Mouse (Mus musculus): ENCODE data around the gene Stab1. TPM values are rescaled to one million over a fixed set of nuclear protein-coding genes. Genes with fewer than 3 reads are reported as not detected.

Gene Stab1
- polyA plus RNA-seq, 1 experiment from 2014 or later, result 13.0 TPM

DNA sequence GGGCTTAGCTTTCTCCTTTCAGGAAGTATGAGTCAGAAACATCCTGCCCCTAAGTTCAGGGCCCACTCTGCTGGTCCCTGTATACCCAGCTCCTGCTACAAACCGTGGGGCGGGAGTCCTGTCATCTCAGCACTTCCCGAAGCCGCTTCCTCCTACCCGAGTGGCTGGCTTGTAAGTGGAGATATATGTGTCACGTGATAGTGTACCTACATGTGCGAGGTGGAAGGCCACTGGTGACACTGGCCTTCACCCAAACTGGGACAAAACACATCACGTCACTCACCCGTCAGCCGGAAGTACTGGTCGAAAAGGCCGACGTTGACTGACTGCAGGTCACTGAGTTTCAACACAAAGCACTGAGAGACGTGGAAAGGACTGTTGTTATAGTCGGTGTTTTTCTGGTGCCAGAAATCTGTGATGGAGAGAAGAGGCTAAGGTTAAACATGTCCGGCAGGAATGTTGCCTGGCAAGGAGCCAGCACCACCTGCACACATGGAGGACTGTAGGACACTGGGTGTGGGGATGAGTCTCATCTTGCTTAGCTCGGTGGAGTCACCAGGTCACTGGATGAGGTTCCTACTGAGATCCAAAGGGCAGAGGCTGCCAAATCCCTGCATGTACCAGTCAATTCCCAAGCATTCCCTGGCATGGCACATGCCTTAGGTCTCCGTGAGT lies 4.5 kb upstream of the Stab1 start:
- no peak overlapping the region for H3K4me2 ChIP-seq (ENCODE audit: low read length)
- no peak overlapping the region for H3K9ac ChIP-seq (replicated peaks; ENCODE audit: low read depth, low read length)
- no peaks in the 10 kb centered on the region for H3K9me3 ChIP-seq (ENCODE audit: control insufficient read depth, low read length)
- no peak for ATAC-seq
- no peak overlapping the region for H3K27ac ChIP-seq (ENCODE audit: low read length)
- H3K4me3 ChIP-seq (replicated peaks; ENCODE audit: low read length), result no peak overlapping the region
- H3K27me3 ChIP-seq (replicated peaks; ENCODE audit: control insufficient read depth, insufficient read depth, low read length), result no peaks in the 10 kb centered on the region
- no peaks in the 10 kb centered on the region for H3K4me1 ChIP-seq (replicated peaks; ENCODE audit: control insufficient read depth, insufficient read depth, low read length)
- H3K36me3 ChIP-seq (ENCODE audit: control insufficient read depth, insufficient read depth), result peaks cover 63% of the 10 kb centered on the region
- WGBS, result 83% methylated on average over 18 of the region's 18 CpGs

DNA sequence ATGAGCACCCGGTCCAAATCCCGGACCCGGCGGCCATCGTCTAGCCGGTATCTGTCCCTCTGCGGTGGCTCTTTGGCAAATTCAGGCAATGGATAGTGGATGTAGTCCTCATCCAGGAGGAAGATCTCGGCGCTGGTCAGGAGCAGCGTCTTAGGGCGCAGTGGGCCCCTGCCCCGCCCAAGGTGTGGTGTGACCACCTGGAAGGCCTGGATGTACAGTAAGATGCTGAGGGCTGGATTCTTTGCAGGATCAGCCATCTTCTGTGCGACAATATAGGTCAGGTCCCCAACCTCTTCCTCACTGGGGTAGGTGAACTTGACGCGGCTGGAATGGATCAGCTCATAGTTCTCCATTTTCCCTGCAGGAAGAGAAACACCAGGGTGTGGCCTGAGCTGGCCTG lies 3.4 kb upstream of the Stab1 start:
- H3K4me3 ChIP-seq (replicated peaks; ENCODE audit: low read length), result no peak overlapping the region
- ATAC-seq, result no peak
- no peak overlapping the region for H3K27ac ChIP-seq (ENCODE audit: low read length)
- H3K27me3 ChIP-seq (replicated peaks; ENCODE audit: control insufficient read depth, insufficient read depth, low read length), result no peaks in the 10 kb centered on the region
- H3K9me3 ChIP-seq (ENCODE audit: control insufficient read depth, low read length), result no peaks in the 10 kb centered on the region
- H3K9ac ChIP-seq (replicated peaks; ENCODE audit: low read depth, low read length), result no peak overlapping the region
- H3K4me2 ChIP-seq (ENCODE audit: low read length), result no peak overlapping the region
- peaks cover 56% of the 10 kb centered on the region for H3K36me3 ChIP-seq (ENCODE audit: control insufficient read depth, insufficient read depth)
- 95% methylated on average over 15 of the region's 15 CpGs for WGBS
- peaks cover 1% of the 10 kb centered on the region for H3K4me1 ChIP-seq (replicated peaks; ENCODE audit: control insufficient read depth, insufficient read depth, low read length)

- no peak overlapping the region for H3K9ac ChIP-seq (replicated peaks; ENCODE audit: low read depth, low read length)
- WGBS, result 76% methylated on average over 11 of the region's 11 CpGs
- no peaks in the 10 kb centered on the region for H3K27me3 ChIP-seq (replicated peaks; ENCODE audit: control insufficient read depth, insufficient read depth, low read length)
- H3K4me1 ChIP-seq (replicated peaks; ENCODE audit: control insufficient read depth, insufficient read depth, low read length), result peaks cover 4% of the 10 kb centered on the region
- no peak overlapping the region for H3K4me3 ChIP-seq (replicated peaks; ENCODE audit: low read length)
- H3K4me2 ChIP-seq (ENCODE audit: low read length), result no peak overlapping the region
- 0 out of 2 replicates have a peak, but pooled peaks have one; percentile 5 for ATAC-seq
- peaks cover 52% of the 10 kb centered on the region for H3K36me3 ChIP-seq (ENCODE audit: control insufficient read depth, insufficient read depth)
- H3K9me3 ChIP-seq (ENCODE audit: control insufficient read depth, low read length), result no peaks in the 10 kb centered on the region
- peak overlapping the region; percentile 24; the same call in 1 of the 2 replicates for H3K27ac ChIP-seq (ENCODE audit: low read length)
Observed at GRCm38 (mm10) chr14:31171386-31171785, 2.9 kb upstream of the Stab1 start.

DNA sequence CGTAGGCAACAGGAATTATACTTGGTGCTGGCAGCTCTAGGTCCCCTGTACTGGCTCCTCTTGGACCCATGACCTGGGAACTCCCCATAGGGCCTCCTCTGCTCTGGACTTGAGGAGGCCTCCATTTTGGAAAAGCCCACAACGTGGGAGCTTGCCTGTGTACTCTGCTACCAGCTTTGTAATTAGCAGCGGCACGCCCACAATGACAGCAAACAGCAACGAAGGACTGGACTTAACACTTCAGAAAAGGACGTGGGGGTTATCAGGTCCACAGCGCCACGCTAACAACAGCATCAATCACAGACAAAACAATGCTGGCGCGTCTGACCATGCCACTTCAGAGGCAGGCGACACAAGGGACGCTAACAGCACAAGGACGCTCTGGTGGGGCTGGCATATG lies 2.5 kb upstream of the Stab1 start:
- H3K4me3 ChIP-seq (replicated peaks; ENCODE audit: low read length), result no peak overlapping the region
- no peak for ATAC-seq
- H3K27ac ChIP-seq (ENCODE audit: low read length), result peak overlapping the region; percentile 24; the same call in 1 of the 2 replicates
- H3K9me3 ChIP-seq (ENCODE audit: control insufficient read depth, low read length), result no peaks in the 10 kb centered on the region
- no peak overlapping the region for H3K9ac ChIP-seq (replicated peaks; ENCODE audit: low read depth, low read length)
- H3K27me3 ChIP-seq (replicated peaks; ENCODE audit: control insufficient read depth, insufficient read depth, low read length), result no peaks in the 10 kb centered on the region
- 84% methylated on average over 13 of the region's 13 CpGs for WGBS
- H3K36me3 ChIP-seq (ENCODE audit: control insufficient read depth, insufficient read depth), result peaks cover 47% of the 10 kb centered on the region
- peaks cover 4% of the 10 kb centered on the region for H3K4me1 ChIP-seq (replicated peaks; ENCODE audit: control insufficient read depth, insufficient read depth, low read length)
- H3K4me2 ChIP-seq (ENCODE audit: low read length), result no peak overlapping the region

DNA sequence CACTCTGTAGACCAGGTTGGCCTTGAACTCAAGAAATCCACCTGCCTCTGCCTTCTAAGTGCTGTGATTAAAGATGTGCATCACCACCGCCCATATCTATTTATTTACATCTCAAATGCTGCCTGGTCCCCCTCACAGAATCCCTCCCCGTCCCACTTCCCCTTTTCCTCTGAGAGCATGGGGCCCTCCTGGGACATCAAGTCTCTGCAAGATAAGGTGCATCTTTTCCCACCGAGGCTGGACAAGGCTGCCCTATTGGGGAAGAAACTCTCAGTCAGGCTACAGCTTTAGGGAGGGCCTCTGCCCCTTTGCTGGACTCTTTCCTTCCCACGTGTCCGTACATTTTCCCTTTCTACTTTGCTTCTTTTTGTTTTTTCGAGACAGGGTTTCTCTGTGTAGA lies 1.1 kb upstream of the Stab1 start:
- H3K36me3 ChIP-seq (ENCODE audit: control insufficient read depth, insufficient read depth), result peaks cover 40% of the 10 kb centered on the region
- no peaks in the 10 kb centered on the region for H3K9me3 ChIP-seq (ENCODE audit: control insufficient read depth, low read length)
- H3K9ac ChIP-seq (replicated peaks; ENCODE audit: low read depth, low read length), result no peak overlapping the region
- no peak overlapping the region for H3K4me3 ChIP-seq (replicated peaks; ENCODE audit: low read length)
- no peak overlapping the region for H3K4me2 ChIP-seq (ENCODE audit: low read length)
- 79% methylated on average over 6 of the region's 6 CpGs for WGBS
- H3K4me1 ChIP-seq (replicated peaks; ENCODE audit: control insufficient read depth, insufficient read depth, low read length), result peaks cover 9% of the 10 kb centered on the region
- H3K27ac ChIP-seq (ENCODE audit: low read length), result no peak overlapping the region
- ATAC-seq, result no peak
- no peaks in the 10 kb centered on the region for H3K27me3 ChIP-seq (replicated peaks; ENCODE audit: control insufficient read depth, insufficient read depth, low read length)

GRCm38 (mm10) chr14:31166827-31167226 lies 1.6 kb downstream of the Stab1 start:
- Histone ChIP-seq H3K36me3 (ENCODE audit: control insufficient read depth, insufficient read depth) (peaks cover 18% of the 10 kb centered on the region), H3K4me1 (replicated peaks; ENCODE audit: control insufficient read depth, insufficient read depth, low read length) (peaks cover 9% of the 10 kb centered on the region), H3K9ac (replicated peaks; ENCODE audit: low read depth, low read length) (no peak overlapping the region), H3K4me3 (replicated peaks; ENCODE audit: low read length) (no peak overlapping the region), H3K4me2 (ENCODE audit: low read length) (no peak overlapping the region), H3K27ac (ENCODE audit: low read length) (no peak overlapping the region), H3K27me3 (replicated peaks; ENCODE audit: control insufficient read depth, insufficient read depth, low read length) (no peaks in the 10 kb centered on the region), H3K9me3 (ENCODE audit: control insufficient read depth, low read length) (no peaks in the 10 kb centered on the region)
- no peak for ATAC-seq
- 45% methylated on average over 9 of the region's 9 CpGs for WGBS

DNA sequence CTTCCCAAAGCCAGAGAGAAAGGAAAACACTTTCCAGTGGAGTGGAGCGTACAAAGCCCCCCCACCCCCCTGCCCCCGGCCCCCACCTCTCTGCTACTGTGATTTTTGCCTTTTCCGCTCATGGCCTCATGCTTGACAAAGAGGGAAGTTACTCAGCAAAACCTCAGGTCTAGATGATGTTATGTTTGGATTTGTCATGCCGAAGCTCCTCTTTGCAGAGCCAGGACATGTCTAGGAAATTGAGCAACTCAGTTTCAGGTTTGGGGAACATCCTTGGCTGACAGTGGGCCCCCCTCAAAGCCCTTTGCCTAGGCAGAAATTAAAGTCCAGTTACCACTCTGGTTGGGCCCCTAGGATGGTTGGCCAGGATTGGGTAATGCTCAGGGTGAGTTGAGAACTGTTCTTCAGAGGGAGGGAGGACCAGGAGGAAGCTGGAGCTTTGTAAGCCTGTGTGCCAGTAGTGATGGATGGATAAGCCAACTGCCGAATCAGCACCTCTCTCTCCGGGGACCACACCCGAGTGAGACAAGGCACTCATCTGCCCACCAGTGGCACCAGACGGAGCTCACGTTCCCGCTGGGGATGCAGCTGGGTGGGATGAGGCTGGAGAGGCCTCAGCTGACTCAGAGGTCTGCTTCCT lies 2.3 kb downstream of the Stab1 start:
- no peak overlapping the region for H3K27ac ChIP-seq (ENCODE audit: low read length)
- WGBS, result 73% methylated on average over 10 of the region's 10 CpGs

DNA sequence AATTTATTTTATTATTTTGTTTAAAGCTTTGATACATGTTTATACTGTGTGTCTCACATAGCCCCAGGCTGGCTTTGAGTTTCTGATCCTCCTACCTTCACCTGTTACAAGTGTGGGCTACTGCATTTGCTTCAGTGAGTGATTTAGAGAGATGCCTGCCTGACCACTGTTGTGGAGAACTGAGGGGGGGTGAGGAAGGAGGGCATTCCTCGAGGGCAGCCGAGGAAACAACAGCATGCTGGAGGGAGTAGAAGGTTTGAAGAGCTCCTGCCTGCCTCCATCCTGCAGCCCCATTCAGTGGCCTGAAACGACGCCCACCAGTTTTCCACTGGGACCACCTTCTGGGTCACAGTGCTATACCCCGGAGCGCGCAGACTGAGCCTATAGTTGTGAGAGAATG lies 3.0 kb downstream of the Stab1 start:
- H3K9me3 ChIP-seq (ENCODE audit: control insufficient read depth, low read length), result no peaks in the 10 kb centered on the region
- H3K36me3 ChIP-seq (ENCODE audit: control insufficient read depth, insufficient read depth), result peaks cover 4% of the 10 kb centered on the region
- H3K4me3 ChIP-seq (replicated peaks; ENCODE audit: low read length), result no peak overlapping the region
- no peak overlapping the region for H3K4me2 ChIP-seq (ENCODE audit: low read length)
- peaks cover 9% of the 10 kb centered on the region for H3K4me1 ChIP-seq (replicated peaks; ENCODE audit: control insufficient read depth, insufficient read depth, low read length)
- 49% methylated on average over 7 of the region's 7 CpGs for WGBS
- H3K9ac ChIP-seq (replicated peaks; ENCODE audit: low read depth, low read length), result no peak overlapping the region
- no peak overlapping the region for H3K27ac ChIP-seq (ENCODE audit: low read length)
- ATAC-seq, result no peak
- H3K27me3 ChIP-seq (replicated peaks; ENCODE audit: control insufficient read depth, insufficient read depth, low read length), result no peaks in the 10 kb centered on the region

More for the DNA sequence above, 2.3 kb downstream of the Stab1 start:
- H3K4me3 ChIP-seq (replicated peaks; ENCODE audit: low read length), result no peak overlapping the region
- H3K9ac ChIP-seq (replicated peaks; ENCODE audit: low read depth, low read length), result no peak overlapping the region
- peaks cover 11% of the 10 kb centered on the region for H3K36me3 ChIP-seq (ENCODE audit: control insufficient read depth, insufficient read depth)
- no peaks in the 10 kb centered on the region for H3K9me3 ChIP-seq (ENCODE audit: control insufficient read depth, low read length)
- no peaks in the 10 kb centered on the region for H3K27me3 ChIP-seq (replicated peaks; ENCODE audit: control insufficient read depth, insufficient read depth, low read length)
- H3K4me1 ChIP-seq (replicated peaks; ENCODE audit: control insufficient read depth, insufficient read depth, low read length), result peaks cover 9% of the 10 kb centered on the region
- no peak for ATAC-seq
- H3K4me2 ChIP-seq (ENCODE audit: low read length), result no peak overlapping the region

- no peaks in the 10 kb centered on the region for H3K9me3 ChIP-seq (ENCODE audit: control insufficient read depth, low read length)
- peaks cover 2% of the 10 kb centered on the region; the same call in 1 of the 2 replicates for H3K36me3 ChIP-seq (ENCODE audit: control insufficient read depth, insufficient read depth)
- H3K9ac ChIP-seq (replicated peaks; ENCODE audit: low read depth, low read length), result no peak overlapping the region
- no peak overlapping the region for H3K4me2 ChIP-seq (ENCODE audit: low read length)
- no peak overlapping the region for H3K4me3 ChIP-seq (replicated peaks; ENCODE audit: low read length)
- no peak for ATAC-seq
- H3K4me1 ChIP-seq (replicated peaks; ENCODE audit: control insufficient read depth, insufficient read depth, low read length), result peaks cover 9% of the 10 kb centered on the region
- no peaks in the 10 kb centered on the region for H3K27me3 ChIP-seq (replicated peaks; ENCODE audit: control insufficient read depth, insufficient read depth, low read length)
- no peak overlapping the region for H3K27ac ChIP-seq (ENCODE audit: low read length)
- WGBS, result 64% methylated on average over 2 of the region's 2 CpGs
Observed at GRCm38 (mm10) chr14:31165010-31165409, 3.4 kb downstream of the Stab1 start.
